Mouse (Mus musculus) hindbrain, embryonic 11.5 days (tissue): ENCODE measurements at regions not wholly inside any gene's neighbourhood (a gene's known extent, or its start where the extent isn't known, plus 50 kb on each side); places are given as distances from the start of the nearest gene placed in this dataset.

Experiments
- ATAC-seq: fragments of 200-750 bp; cut with Nextera tagmentation; 2 replicates; pipeline ENCODE4 v1.8.0; 2017; ENCODE audit warnings: mild to moderate bottlenecking, moderate TSS enrichment, moderate library complexity; ENCODE audit not compliant: low FRiP score
- DNase-seq: peaks from one replicate; pipeline ENCODE4 v3.0.0-alpha.2; 2015; ENCODE audit warnings: low spot score
- H3K27ac ChIP-seq: fragments of 300-500 bp; sonication (generic); 2 replicates; pipeline ENCODE4 v1.5.1; 2014; ENCODE audit warnings: mild to moderate bottlenecking, low read depth, low read length
- H3K27me3 ChIP-seq: fragments of 300-500 bp; sonication (generic); 2 replicates; pipeline ENCODE4 v1.6.1; 2014; ENCODE audit warnings: mild to moderate bottlenecking, low read length, moderate library complexity, mixed read lengths; ENCODE audit not compliant: control insufficient read depth, insufficient read depth
- H3K36me3 ChIP-seq: fragments of 300-500 bp; sonication (generic); 2 replicates; pipeline ENCODE4 v1.6.1; 2014; ENCODE audit warnings: mild to moderate bottlenecking, low read length, moderate library complexity, mixed read lengths; ENCODE audit not compliant: control insufficient read depth, insufficient read depth
- H3K4me1 ChIP-seq: fragments of 300-500 bp; sonication (generic); replicated peaks from 2 replicates; pipeline ENCODE4 v1.6.1; 2014; ENCODE audit warnings: low read length, mixed read lengths; ENCODE audit not compliant: control insufficient read depth, insufficient read depth
- H3K4me2 ChIP-seq: fragments of 300-500 bp; sonication (generic); replicated peaks from 2 replicates; pipeline ENCODE4 v1.6.1; 2014; ENCODE audit warnings: mild to moderate bottlenecking, low read depth, low read length
- H3K4me3 ChIP-seq: fragments of 300-500 bp; sonication (generic); 2 replicates; pipeline ENCODE4 v1.5.1; 2014; ENCODE audit warnings: low read depth, low read length
- H3K9ac ChIP-seq: fragments of 300-500 bp; sonication (generic); 2 replicates; pipeline ENCODE4 v1.6.1; 2014; ENCODE audit warnings: low read depth, low read length
- H3K9me3 ChIP-seq: fragments of 300-500 bp; sonication (generic); 2 replicates; pipeline ENCODE4 v1.6.1; 2016; ENCODE audit warnings: low read length; ENCODE audit not compliant: control insufficient read depth
- WGBS: fragments of 180-500 bp; shearing (Covaris S2); extraction: QIAGEN DNeasy Blood & Tissue Kit; methylation state at CpG from one replicate; pipeline ENCODE4 v1.1.7; 2014; 5-methylcytosine and 5-hydroxymethylcytosine counted together

- Histone ChIP-seq H3K9ac (no peak overlapping the region), H3K27me3 (no peaks in the 10 kb centered on the region), H3K4me1 (peaks cover 2% of the 10 kb centered on the region; the same call in 1 of the 2 replicates), H3K4me3 (no peak overlapping the region), H3K9me3 (no peaks in the 10 kb centered on the region), H3K4me2 (no peak overlapping the region), H3K36me3 (no peaks in the 10 kb centered on the region), H3K27ac (0 out of 2 replicates have a peak overlapping the region, but pooled peaks have one; percentile 42)
- ATAC-seq: 0 out of 2 replicates have a peak, but pooled peaks have one; percentile 30
- peak; percentile 51 for DNase-seq
- 61% methylated on average over 13 of the region's 13 CpGs for WGBS
Measured at GRCm38 (mm10) chr2:166359995-166360394, 204.5 kb upstream of the Sulf2 start.

DNA sequence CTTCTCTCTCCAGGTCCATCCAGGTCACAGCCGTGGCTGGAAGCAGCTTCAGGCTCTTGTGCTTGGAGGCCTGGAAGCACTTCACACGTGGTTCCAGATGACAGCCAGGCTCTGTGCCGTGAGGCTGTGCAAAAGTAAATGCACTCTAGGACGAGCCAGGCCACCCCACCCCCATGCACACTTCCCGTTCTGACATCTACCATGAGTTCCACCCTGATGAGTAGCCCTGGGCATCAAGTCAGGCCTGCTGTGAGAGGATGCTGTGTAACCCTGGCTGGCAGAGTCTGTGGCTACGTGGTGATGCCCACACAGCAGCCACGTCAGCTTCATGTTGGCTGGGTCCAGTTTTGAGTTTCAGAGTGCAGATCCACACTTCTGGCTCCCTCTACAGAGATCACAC is 202.4 kb upstream of the Sulf2 start:
- Histone ChIP-seq H3K4me3 (no peak overlapping the region), H3K27ac (no peak overlapping the region), H3K27me3 (no peaks in the 10 kb centered on the region), H3K4me1 (peaks cover 5% of the 10 kb centered on the region), H3K36me3 (no peaks in the 10 kb centered on the region), H3K9me3 (no peaks in the 10 kb centered on the region), H3K4me2 (no peak overlapping the region), H3K9ac (no peak overlapping the region)
- DNase-seq (no peak), ATAC-seq (no peak)
- 57% methylated on average over 7 of the region's 7 CpGs for WGBS

DNA sequence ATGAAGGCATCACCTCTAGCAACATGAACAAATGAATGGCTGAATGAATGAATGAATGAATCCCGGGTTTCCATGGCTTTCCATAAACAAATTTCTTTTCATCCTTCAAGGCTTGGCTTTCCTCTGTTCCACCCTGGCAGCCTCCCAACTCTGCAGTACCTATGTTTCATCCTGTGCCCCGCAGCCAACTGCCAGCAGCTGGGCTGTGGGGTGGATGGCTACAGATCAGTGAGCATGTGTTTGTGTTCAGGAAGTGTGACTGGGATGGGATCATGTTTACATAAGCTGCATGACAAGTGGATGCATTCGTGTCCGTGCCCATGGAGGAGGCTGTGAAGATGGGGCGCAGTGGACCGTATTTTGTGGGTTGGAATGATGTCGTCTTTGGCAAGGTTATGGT is 200.5 kb upstream of the Sulf2 start:
- H3K4me2 ChIP-seq: no peak overlapping the region
- WGBS: 80% methylated on average over 7 of the region's 7 CpGs
- no peak overlapping the region for H3K27ac ChIP-seq
- H3K36me3 ChIP-seq: no peaks in the 10 kb centered on the region
- no peaks in the 10 kb centered on the region for H3K9me3 ChIP-seq
- H3K9ac ChIP-seq: no peak overlapping the region
- peaks cover 5% of the 10 kb centered on the region for H3K4me1 ChIP-seq
- H3K4me3 ChIP-seq: no peak overlapping the region
- DNase-seq (no peak), ATAC-seq (no peak)
- H3K27me3 ChIP-seq: no peaks in the 10 kb centered on the region

DNA sequence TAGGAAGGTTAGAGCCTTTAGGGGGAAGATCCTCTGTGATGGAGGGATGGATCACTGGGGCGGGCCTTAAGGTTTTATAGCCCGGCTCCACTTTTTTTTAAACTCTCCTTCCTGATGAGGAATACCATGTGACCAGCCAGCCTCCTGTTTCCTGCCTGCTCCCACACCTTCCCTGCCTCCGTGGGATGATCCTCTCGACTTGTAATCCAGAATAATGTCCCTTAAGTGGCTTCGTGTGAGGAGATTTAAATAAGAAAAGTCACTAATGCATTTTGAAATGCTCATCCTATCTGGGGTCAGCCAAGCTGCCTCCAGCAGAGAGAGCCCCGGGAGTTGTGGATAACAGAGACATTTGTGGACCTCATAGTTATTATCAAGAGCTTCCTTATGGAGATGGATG is 200.0 kb upstream of the Sulf2 start:
- 63% methylated on average over 6 of the region's 6 CpGs for WGBS
- Histone ChIP-seq H3K4me2 (no peak overlapping the region), H3K36me3 (no peaks in the 10 kb centered on the region), H3K4me1 (peaks cover 5% of the 10 kb centered on the region), H3K4me3 (no peak overlapping the region), H3K27ac (no peak overlapping the region), H3K27me3 (no peaks in the 10 kb centered on the region), H3K9me3 (no peaks in the 10 kb centered on the region), H3K9ac (no peak overlapping the region)
- ATAC-seq (no peak), DNase-seq (no peak)

GRCm38 (mm10) chr2:166354391-166354790 is 198.9 kb upstream of the Sulf2 start:
- WGBS: 90% methylated on average over 4 of the region's 4 CpGs
- Histone ChIP-seq H3K27me3 (no peaks in the 10 kb centered on the region), H3K4me2 (no peak overlapping the region), H3K36me3 (no peaks in the 10 kb centered on the region), H3K4me1 (peaks cover 3% of the 10 kb centered on the region), H3K9ac (no peak overlapping the region), H3K27ac (no peak overlapping the region), H3K9me3 (no peaks in the 10 kb centered on the region), H3K4me3 (no peak overlapping the region)
- DNase-seq (no peak), ATAC-seq (no peak)

- Histone ChIP-seq H3K4me2 (no peak overlapping the region), H3K4me3 (no peak overlapping the region), H3K4me1 (peaks cover 3% of the 10 kb centered on the region), H3K36me3 (no peaks in the 10 kb centered on the region), H3K27me3 (no peaks in the 10 kb centered on the region), H3K9me3 (no peaks in the 10 kb centered on the region), H3K27ac (no peak overlapping the region), H3K9ac (no peak overlapping the region)
- ATAC-seq (no peak), DNase-seq (no peak)
- 64% methylated on average over 12 of the region's 12 CpGs for WGBS
Measured at GRCm38 (mm10) chr2:166353447-166354111, 198.1 kb upstream of the Sulf2 start.

- DNase-seq (no peak), ATAC-seq (no peak)
- Histone ChIP-seq H3K4me2 (no peak overlapping the region), H3K9me3 (no peaks in the 10 kb centered on the region), H3K27me3 (no peaks in the 10 kb centered on the region), H3K4me1 (peaks cover 3% of the 10 kb centered on the region), H3K36me3 (no peaks in the 10 kb centered on the region), H3K27ac (no peak overlapping the region), H3K4me3 (no peak overlapping the region), H3K9ac (no peak overlapping the region)
- 83% methylated on average over 5 of the region's 5 CpGs for WGBS
Measured at GRCm38 (mm10) chr2:166351984-166352383, 196.5 kb upstream of the Sulf2 start.

DNA sequence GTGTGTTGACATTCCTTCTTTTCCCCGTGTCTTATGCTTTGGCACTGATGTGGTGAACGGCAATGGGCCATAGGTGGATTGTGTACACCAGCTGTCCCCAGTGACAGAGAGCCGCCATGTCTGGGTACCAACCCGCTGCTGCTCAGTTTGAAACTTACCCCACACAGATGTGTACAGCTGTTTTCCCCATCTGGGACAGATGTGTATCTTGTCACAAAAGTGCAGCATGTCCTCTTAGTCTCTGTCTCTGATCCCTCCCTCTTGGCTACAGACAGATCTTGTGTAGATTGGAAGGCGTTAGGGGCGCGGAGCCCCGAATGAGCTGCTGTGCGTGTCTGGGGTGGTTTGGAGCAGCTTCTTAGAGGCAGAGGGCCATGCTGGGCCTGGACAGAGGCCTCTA is 196.1 kb upstream of the Sulf2 start:
- WGBS: 87% methylated on average over 9 of the region's 9 CpGs
- Histone ChIP-seq H3K4me3 (no peak overlapping the region), H3K4me2 (no peak overlapping the region), H3K9me3 (no peaks in the 10 kb centered on the region), H3K4me1 (peaks cover 3% of the 10 kb centered on the region), H3K9ac (no peak overlapping the region), H3K27ac (no peak overlapping the region), H3K36me3 (no peaks in the 10 kb centered on the region), H3K27me3 (no peaks in the 10 kb centered on the region)
- DNase-seq (no peak), ATAC-seq (no peak)

DNA sequence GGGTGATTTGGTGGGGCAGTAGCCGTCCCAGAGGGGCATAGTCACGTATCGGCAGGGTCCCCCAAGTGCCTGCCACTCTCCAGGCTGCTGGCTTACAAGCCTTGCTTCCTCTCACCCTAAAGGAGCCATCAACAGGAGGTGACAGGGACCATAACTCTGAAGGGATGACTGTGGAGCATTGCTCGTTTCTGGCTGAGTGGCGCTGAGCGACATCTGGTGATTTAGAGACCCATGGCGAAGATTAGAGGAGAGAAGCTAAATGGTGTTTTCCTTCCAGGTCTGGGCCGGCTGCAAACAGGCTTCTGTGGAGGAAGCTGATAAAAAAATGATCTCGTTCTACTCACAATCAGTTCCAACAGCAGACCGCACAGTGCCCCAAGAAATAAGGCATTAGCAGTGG is 193.2 kb upstream of the Sulf2 start:
- Histone ChIP-seq H3K27ac (no peak overlapping the region), H3K27me3 (no peaks in the 10 kb centered on the region), H3K4me2 (no peak overlapping the region), H3K9ac (no peak overlapping the region), H3K9me3 (no peaks in the 10 kb centered on the region), H3K4me3 (no peak overlapping the region), H3K36me3 (no peaks in the 10 kb centered on the region), H3K4me1 (peaks cover under 1% of the 10 kb centered on the region)
- ATAC-seq: no peak
- DNase-seq: no peak
- 64% methylated on average over 10 of the region's 10 CpGs for WGBS
